Mouse (Mus musculus): ENCODE results near the gene Gcn1l1.

The Gcn1l1 gene

DNA sequence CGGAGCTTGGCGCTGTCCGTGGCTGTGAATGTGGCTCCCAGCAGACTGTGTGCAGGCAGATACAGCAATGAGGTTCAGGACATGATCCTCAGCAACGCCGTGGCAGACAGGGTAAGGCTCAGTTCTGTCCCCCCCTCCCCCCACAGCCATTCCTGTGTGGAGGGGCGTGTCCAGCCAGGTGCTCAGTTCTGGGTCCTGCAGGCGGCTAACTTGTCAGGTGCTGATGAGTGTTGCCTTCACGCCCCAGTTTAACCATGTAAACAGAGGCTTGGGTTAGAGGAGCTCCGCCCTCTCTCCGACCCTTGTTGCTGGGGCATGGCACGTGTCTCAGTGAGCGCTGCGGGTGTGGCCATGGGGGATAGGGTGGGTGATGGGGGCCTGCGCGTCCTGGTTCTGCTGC lies 54.6 kb downstream of the Gcn1l1 start:
- DNase-seq, result no peak

DNA sequence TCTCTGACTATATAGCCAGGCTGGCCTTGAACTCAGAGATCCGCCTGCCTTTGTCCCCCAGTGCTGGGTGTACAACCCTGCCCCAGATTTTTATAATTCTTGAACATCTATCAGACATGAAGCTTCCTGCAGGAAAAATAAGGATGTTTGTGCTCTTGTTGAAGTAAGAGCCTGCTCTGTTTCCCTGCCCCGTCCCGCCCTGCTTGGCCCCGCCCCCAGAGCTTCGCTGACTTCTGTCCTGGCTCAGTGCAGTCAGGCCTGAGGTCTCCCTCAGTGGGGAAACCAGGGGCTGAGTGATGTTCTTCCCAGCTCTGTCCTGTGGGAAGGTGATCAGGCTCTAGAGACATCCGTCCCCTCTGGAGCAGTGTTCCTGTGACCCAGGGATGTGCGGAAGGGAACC lies 57.6 kb downstream of the Gcn1l1 start:
- DNase-seq, result no peak

DNA sequence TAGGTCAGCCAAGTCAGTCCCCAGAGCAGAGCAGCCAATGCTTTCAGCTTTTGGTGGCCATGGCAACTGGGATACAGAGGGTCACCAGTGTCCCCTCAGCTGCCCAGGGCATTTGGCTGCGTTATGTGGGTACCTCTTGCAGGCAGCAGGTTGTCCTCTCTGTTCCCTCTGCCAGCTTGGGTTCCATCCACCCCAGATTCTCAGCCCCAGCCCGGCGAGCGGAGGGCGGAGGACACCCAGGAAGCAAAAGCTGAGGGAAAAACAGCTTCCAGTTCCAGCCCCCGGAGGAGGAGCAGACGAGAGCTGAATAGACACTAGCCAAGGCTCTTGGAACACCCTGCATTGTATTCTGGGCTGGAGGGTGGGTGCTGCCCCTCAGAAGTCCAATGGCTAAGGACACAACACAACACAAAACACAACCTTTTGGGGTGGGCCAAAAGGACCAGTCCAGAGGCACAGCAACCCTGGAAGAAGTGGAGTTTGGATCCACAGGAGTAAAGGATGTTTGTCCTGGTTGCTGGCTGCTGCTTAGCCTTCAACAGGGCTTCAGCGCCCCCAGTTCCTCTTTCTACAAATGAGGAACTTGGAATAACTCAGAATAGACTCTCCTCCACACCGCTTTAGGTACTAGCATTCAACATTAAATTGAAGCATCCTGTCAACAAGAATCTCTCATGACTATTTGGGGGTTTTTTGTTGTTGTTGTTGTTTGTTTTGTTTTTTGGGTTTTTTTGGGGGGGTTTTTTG lies 58.8 kb downstream of the Gcn1l1 start:
- no peak for DNase-seq

DNA sequence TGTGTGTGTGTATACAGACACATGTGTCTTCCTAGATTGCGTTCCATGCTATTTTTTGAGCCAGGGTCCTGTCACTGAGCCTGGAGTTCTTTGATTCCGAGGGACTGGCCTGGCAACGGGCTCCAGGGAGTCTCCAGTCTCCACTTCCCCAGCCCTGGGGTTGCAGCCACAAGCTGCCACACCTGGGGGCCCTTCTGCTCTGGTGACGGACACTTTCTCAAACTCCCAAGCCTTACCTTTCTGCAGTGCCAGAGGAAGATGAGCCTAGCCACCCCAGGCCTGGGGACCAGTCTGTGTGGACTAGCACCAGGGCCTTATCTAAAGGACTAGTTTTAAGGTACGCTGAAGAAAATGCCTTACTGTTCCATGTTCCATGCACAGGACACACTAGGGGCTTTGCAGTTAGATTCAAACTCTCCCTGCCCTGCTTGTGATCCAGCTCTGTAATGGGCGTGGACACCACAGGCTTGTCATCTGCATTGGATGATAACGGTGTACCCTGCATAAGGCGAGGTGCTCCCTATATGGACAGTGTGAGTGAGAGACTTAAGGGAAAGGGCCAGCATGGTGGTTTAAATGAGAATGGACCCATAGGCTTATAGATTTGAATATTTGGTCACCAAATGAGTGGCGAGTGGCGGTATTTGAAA lies 61.3 kb downstream of the Gcn1l1 start:
- no peak for DNase-seq

DNA sequence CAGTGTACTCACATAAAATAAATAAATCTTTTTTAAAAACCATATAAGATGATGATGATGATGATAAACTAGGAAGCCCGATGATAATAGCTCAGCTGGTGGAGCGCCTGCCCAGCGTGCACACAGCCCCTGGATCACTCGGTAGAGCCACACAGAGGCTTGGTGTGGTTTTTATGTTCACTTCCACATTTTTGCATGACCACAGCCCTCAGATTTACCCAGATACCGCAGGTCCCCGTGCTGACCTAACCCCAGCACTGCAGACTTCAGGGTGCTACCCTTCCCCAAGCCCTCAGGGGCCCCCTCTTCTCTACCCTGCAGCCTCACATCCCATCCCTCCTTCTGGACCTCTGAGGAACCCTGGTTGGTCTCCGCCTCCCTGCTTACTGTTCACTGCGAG lies 63.0 kb downstream of the Gcn1l1 start:
- no peak for DNase-seq

DNA sequence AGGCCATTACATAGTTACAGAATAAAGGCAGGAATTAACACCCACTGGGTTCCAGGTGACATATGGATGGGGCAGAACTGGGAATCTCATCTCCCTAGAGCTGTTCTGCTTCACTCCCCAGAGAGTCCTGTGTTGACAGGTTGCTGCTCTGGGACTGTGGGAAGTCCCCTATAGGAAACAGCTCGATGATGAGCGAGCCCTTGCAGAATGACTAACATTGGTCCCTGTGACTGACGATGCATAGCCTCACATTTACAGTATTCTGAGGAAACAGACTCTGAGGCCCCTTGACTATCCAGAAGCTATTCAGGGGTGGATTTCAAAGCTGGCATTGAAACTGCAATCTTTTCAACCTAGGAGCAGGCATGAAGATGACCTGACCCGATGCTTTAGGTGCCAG lies 64.6 kb downstream of the Gcn1l1 start:
- no peak for DNase-seq

DNA sequence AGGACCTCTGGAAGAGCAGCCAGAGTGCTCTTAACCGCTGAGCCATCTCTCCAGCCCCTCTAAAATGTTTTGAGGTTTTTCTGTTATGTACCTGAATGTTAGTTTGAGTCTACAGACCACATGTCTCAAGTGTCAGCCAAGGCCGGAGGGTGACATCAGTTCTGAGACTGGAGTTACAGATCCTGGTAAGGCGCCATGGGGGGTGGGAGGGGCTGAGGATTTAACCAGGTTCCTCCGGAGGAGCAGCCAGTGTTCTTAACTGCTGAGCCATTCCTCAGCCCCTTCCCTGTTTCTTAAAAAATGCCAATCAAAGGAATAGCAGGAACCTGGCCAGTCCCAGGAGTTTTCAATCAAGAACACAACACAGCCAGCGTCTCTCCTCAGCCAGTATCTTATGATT lies 65.2 kb downstream of the Gcn1l1 start:
- no peak for DNase-seq

DNA sequence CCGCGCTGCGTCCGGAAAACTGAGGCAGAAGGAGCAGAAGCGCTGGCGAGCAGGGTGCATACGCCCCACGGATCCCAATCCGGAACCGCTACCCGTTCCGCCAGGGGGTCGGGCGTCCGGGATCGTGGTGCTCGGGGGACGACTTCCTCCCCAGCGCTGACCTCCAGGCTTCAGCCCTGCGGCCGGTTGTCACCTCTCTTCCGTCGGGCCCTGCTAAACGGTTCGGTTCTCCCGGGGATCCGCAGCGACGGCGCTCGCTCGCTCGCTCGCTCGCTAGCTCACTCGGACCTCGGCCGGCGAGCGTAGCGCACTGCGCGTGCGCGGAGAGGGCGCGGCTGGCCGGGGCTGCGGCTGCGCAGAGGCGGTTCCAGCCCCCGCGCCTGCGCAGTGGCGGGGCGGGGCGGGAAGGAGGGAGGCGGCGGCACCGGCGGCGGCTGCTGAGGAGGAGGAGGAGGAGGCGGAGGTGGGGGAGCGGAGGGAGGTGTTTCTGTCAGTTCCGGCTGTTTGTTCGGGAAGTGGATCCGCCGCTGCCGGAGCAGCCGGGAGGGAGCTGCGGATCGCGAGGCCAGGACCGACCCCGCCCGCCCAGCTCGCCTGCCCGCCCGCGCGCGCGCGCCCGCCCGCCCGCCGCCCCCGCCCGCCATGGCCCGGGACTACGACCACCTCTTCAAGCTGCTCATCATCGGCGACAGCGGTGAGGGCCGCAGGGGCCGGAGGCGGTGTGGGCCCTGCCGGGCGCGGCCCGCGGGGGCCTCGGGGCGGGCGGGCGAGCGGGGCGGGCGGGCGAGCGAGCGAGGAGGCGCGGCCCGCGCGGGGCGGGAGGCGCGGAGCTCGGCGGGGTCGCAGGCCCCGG lies 66.7 kb downstream of the Gcn1l1 start, which contains the start of gene Rab35:
Rab35 (plus strand) TSS at position 404 of the 853 bp plus-strand sequence.
- DNase-seq, result peak; percentile 97

DNA sequence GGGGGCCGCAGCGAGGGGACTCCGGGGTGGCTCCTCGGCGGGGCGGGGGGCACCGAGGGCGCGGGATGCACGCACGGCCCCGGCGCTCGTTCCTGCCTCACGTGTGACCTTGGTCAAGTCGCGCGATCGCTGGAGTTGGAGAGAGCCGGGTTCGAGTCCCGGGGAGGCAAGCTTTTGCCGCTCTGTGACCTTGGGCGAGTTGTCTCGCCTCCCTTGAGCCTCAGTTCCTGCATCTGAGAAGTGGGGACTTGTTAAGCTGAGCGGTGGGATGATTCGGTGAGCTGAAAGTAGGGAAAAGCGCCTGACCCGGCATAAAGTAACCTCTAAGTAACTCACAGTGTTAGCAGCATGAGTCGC lies 67.3 kb downstream of the Gcn1l1 start:
- peak; percentile 62 for DNase-seq

DNA sequence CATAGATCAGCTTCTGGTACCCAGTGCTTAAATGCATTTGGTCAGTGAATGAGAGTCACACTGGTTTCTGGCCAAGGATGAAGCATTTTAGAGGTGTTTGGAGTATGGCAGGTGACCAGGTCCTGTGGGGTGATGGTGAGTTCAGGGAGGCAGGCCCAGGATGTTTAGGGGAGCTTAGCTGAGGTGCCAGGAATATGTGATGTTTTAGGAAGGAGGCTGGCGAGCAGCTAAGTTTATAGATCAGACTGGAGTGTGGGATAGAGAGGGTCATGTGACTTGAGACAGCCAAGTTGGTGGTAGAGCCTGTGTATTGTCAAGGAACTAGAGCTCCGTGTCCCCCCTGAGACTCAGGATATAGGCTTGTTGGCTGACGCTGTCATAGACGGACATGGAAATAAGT lies 68.0 kb downstream of the Gcn1l1 start:
- no peak for DNase-seq

DNA sequence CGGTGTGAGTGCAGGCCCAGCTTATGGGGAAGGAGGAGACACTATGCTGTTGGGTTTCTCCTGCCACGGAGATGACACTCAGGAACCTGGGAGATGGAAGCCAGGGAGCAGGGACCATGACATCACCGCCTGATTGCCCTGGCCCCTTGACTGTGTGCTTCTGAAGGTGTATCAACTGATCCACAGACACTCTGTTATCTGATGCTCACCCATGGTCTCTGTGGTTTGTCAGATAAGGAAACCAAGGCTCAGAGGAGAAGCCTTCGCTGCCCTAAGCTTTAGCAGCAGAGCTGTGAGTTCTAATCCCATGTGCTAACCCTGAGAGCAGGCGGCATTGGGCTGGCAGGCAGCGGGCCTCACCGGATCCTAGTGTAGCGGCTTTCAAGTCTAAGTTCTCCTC lies 69.0 kb downstream of the Gcn1l1 start:
- no peak for DNase-seq

DNA sequence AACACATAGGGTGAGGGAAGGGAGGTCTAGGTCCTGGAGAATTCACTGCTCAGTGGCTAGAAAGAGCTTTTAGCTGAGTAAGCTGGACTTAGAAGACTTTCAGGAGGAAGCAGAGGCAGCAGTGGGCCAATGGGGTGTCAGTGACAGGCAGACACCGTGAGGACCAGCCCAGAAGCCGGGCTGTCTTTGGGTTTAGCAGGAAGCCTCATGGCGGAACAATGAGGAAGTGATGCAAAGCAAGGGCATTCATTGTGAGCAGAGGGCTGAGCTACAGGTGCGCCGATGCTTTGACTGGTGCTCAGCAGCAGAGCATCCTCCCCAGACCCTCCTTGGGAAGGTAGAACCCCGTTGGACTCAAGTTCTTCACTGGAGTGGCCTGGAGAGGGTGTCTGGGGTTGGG lies 70.5 kb downstream of the Gcn1l1 start:
- DNase-seq, result peak; percentile 38

DNA sequence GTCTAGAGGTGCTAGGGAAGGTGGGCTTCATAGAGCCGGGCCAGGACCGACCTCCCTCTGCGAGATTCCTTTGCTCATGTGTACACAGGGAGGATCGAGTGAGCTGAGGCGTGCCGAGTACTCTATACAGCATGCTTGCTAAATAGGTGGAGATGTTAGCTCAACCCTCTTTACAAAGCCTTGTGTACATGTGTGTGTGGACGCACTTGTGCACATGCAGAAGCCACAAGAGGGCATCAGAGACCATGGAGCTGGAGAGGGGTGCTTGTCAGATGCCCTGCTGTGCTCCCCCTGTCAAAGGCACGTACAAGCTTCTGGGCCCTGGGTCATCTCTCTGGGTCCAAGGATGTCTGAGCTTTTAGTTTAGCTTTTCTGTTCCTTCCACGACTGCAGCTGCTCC lies 79.1 kb downstream of the Gcn1l1 start:
- DNase-seq, result peak; percentile 55

DNA sequence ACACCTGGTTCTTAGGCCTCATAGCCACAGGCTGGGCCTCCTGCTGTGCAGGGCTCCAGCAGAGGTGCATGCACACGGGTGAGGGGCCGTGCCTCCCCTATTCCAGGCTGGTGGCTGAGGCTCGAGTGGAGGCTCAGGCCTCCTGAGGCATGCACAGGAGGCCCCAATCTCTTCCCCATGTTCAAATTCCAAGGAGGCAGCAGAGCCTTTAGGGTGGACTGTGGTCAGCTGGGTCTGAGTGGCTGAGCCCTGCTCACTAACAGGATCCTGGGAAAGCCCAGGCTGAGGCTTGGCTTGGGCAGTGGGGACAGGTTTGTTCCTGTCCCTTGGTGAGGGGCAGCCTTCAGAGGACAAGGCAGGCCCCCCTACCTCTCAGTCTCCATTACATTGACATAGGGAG lies 83.8 kb downstream of the Gcn1l1 start:
- DNase-seq, result no peak

DNA sequence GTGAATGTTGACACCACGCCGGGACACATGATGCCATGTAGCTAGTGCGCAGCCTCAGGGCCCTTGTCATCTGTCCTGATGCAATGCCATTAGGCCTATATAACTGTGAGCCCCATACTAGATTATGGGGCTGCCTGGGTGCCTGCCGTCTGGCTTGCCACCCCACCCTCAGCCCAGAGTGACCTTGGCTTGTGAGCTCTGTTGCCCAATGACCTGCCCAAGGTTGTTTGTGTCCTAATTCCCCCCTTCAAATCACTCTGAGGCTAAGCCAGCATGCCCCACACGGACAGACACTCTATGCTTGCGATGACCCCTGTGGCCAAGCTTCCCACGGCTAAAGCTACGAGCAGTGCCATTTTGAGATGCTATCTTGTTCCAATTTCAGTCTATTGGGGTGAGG lies 84.6 kb downstream of the Gcn1l1 start:
- DNase-seq, result no peak

DNA sequence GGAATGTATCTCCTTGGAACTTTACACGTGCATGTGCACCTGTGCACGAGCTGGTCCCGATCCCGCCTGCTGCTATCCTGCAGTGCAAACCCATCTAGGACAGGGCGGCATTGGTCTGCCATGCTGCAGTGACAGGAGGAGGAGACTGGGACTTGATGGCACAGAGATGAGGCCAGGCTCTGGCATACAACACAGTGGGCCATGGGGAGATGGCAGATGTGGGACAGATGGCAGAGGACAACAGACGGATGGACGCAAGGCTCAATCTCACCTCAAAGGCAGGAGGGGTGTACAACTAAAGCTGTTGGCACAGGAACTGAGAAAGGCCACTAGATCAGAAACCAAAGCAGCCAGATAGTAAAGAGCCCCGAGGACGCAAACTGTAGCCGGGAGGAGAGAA lies 85.8 kb downstream of the Gcn1l1 start:
- DNase-seq, result no peak

DNA sequence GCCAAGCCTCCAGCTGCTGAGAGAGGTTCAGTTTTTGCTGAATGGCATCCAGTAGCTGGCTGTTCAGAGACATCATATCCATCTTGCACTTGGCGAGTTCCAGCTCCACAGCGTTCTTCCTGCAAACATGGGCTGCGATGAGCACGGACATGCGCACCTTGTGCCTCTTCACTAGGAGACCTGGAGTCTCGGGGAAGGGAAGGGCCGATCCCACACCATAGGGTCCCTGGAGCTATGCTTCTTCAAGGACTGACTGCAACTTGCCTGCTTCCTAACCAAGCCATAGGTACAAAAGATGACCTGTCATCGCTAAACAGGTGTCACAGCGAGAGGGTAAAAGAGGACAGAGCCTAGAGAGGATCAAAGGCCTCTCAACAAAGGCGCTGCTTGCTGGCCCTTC lies 86.8 kb downstream of the Gcn1l1 start:
- DNase-seq, result no peak

DNA sequence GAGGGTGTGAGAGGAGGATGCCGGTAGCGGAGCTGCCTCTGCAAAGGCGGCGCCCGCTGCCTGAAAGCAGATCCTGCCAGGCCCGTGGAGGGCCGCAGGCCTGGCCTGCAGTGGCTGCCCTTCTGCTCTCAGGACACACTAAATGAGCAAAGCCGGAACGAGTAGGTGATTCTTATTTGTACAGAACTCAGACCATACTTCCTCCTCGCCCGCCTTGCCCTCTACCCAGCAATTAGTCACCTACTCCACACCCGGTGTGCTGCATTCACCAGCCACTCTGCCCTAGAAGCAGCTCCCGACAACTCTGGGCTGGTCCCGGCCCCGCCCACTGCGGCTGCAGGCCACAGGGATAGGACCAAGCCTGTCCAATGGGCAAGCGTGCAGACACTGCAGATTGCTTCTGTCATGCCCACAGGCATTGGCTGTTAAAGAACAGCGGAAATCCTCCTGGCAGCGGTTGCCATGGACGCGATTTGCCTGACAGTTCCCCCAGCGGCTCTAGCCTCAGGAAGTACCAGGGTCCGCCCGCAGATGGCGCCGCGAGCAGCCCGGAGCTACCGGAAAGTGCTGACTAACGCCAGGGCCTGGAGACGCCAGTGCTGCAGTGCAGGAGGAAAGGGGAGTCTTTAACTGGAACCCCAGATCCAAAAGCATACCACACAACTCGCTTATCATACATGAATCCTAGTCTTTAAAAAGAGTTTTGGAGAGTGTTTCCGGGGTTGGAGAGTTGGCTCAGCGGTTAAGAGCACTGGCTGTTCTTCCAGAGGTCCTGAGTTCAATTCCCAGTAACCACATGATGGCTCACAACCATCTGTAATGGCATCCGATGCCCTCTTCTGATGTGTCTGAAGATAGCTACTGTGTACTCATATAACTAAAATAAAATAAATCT lies 87.9 kb downstream of the Gcn1l1 start:
- DNase-seq, result peak; percentile 100

DNA sequence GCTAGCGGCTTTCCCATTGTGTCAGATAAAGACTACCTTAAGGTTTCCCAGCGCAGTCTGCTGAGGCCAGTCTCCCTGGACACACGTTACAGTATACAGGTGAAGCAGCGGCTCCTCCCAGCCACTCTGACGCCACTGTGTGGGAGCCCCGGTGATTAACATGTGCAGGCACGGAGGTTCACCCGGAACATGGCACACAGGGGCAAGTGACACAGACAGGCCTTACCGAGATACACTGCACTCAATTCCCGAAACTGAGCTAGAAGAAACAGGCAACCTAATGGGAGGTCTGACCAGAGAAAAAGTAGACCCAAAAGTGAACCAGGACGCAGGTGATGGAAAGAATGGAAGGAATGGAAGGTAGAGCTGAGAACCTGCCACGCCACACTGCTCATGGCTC lies 88.7 kb downstream of the Gcn1l1 start:
- no peak for DNase-seq

DNA sequence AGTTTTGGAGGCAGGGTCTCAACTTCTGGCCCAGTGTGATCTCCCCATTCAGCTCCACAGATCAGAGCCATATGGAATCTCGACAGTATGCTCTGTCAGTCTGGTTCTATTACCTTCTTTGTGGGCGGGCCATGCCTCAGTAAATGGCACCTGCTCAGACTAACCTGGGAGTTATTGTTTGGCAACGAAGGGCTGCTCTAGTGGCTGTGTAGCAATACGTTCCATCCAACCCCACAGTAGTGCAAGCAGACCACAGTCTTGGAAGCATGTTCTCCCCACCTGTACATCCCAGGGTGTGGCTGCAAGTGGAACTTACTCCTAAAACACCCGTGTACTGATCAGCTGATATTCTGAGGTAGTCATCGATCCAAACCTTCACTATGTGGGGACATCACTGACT lies 91.6 kb downstream of the Gcn1l1 start:
- DNase-seq, result no peak

DNA sequence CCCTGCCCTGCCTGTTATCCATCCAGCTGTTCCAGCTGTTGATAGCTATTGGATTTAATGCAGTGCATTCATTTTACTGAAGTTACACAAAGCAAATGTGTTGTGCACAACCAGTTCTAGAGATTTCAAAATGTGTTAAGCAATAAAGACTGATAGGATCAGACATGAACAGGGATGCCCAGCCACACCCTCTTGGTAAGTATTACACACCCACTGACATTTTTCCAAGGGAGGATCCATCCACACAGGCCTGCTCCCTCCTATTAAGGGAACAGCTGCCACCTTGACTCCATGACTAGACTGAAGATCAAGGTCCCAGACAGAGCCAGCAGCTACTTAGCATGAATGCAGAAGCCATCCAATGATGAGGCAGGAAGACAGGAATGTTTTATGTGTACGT lies 92.2 kb downstream of the Gcn1l1 start:
- no peak for DNase-seq

DNA sequence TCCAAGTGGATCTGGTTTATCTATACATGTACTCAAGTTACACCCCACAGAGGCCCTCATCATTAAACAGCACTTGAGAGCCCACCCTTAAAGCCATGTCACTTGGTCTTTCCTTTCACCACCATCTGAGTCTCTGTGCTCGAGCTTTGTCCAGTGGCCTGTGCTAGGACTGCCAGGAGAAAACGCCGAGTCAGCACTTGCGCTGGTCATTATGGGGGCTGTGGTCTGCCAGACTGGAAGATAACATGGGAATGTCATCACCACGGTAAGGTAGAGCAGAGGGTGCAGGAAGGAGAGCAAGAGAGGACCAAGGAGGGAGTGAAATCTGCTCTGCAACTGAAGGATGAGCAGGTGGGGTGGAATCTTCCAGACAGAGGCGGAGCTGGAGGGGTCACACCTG lies 93.3 kb downstream of the Gcn1l1 start:
- no peak for DNase-seq

DNA sequence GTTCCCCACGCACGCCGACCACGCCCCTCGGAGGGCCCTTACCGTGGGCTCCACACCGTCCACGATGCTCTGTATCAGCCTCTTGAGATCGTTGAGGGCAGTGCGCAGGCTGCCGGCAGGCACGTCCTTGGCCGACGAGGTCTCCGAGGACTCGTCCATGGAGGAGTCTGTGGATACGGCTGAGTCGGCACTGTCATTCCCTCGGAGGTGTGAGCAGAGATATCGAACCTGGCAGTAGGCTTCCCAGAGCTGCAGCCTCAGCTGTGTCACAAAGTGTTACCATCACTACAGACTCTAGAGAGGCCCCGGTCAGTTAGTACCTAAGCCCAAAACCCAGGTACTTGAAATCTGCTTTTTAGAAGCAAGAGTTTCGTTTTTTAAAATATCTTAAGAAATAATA lies 97.6 kb downstream of the Gcn1l1 start:
- DNase-seq, result no peak

All from thymus, postnatal 14 days (tissue).